Mouse (Mus musculus): ENCODE data around the gene Brpf3. TPM values are rescaled to one million over a fixed set of nuclear protein-coding genes. Genes with fewer than 3 reads are reported as not detected.
A peak's percentile ranks its signal among the peaks of the same experiment; 100 is the strongest.

The Brpf3 gene
- 6.0 and 6.2 TPM in 2 replicates for polyA plus RNA-seq (2015; fragmentation: Nextera tagmentation; extraction: Ambion mirVana)

GRCm38 (mm10) chr17:28800671-28801412 is at the start of gene Brpf3:
TSS of gene Brpf3 (plus strand) at chr17:28801090.
- DNase-seq (ENCODE audit: low spot score): peak; percentile 84
- Histone ChIP-seq H3K9me3 (ENCODE audit: low read length) (no peaks in the 10 kb centered on the region), H3K27me3 (replicated peaks; ENCODE audit: insufficient read depth, low read length) (no peaks in the 10 kb centered on the region), H3K9ac (replicated peaks; ENCODE audit: low read depth) (peak within 1 kb of the TSS; percentile 98), H3K27ac (ENCODE audit: low read length) (peak within 1 kb of the TSS; percentile 99), H3K4me3 (ENCODE audit: low read depth, low read length) (peak within 1 kb of the TSS; percentile 96), H3K4me2 (replicated peaks; ENCODE audit: low read depth, low read length) (peak within 1 kb of the TSS; percentile 97), H3K4me1 (ENCODE audit: insufficient read depth, low read depth, low read length) (0 out of 2 replicates have a peak, but pooled peaks cover 13% of the 10 kb centered on the region), H3K36me3 (ENCODE audit: insufficient read depth, low read length) (no peaks in the 10 kb centered on the region)
- ATAC-seq: peak; percentile 83
- no peak for TF ChIP-seq EP300 (IDR thresholded peaks at IDR 0.05)
- TF ChIP-seq CTCF (IDR thresholded peaks at IDR 0.05): peak; percentile 69
- 6% methylated on average over 44 of the region's 99 CpGs for WGBS

GRCm38 (mm10) chr17:28756447-28756846 is 44.4 kb upstream of the Brpf3 start:
- Histone ChIP-seq H3K4me1 (ENCODE audit: insufficient read depth, low read depth, low read length) (no peaks in the 10 kb centered on the region), H3K4me3 (ENCODE audit: low read depth, low read length) (no peak overlapping the region), H3K27ac (ENCODE audit: low read length) (no peak overlapping the region), H3K4me2 (replicated peaks; ENCODE audit: low read depth, low read length) (no peak overlapping the region), H3K36me3 (ENCODE audit: insufficient read depth, low read length) (no peaks in the 10 kb centered on the region), H3K9ac (replicated peaks; ENCODE audit: low read depth) (no peak overlapping the region), H3K9me3 (ENCODE audit: low read length) (no peaks in the 10 kb centered on the region), H3K27me3 (replicated peaks; ENCODE audit: insufficient read depth, low read length) (no peaks in the 10 kb centered on the region)
- ATAC-seq (no peak), DNase-seq (ENCODE audit: low spot score) (no peak)
- TF ChIP-seq CTCF (IDR thresholded peaks at IDR 0.05) (no peak), EP300 (IDR thresholded peaks at IDR 0.05) (no peak)
- 60% methylated on average over 5 of the region's 5 CpGs for WGBS

- TF ChIP-seq CTCF (IDR thresholded peaks at IDR 0.05): no peak
- TF ChIP-seq EP300 (IDR thresholded peaks at IDR 0.05): no peak
- H3K27ac ChIP-seq (ENCODE audit: low read length): no peak overlapping the region
- ATAC-seq (no peak), DNase-seq (ENCODE audit: low spot score) (no peak)
- H3K9me3 ChIP-seq (ENCODE audit: low read length): no peaks in the 10 kb centered on the region
- H3K4me1 ChIP-seq (ENCODE audit: insufficient read depth, low read depth, low read length): no peaks in the 10 kb centered on the region
- H3K4me3 ChIP-seq (ENCODE audit: low read depth, low read length): no peak overlapping the region
- H3K4me2 ChIP-seq (replicated peaks; ENCODE audit: low read depth, low read length): no peak overlapping the region
- no peak overlapping the region for H3K9ac ChIP-seq (replicated peaks; ENCODE audit: low read depth)
- H3K27me3 ChIP-seq (replicated peaks; ENCODE audit: insufficient read depth, low read length): no peaks in the 10 kb centered on the region
- 63% methylated on average over 2 of the region's 2 CpGs for WGBS
- no peaks in the 10 kb centered on the region for H3K36me3 ChIP-seq (ENCODE audit: insufficient read depth, low read length)
Observed at GRCm38 (mm10) chr17:28757470-28757869, 43.4 kb upstream of the Brpf3 start.

GRCm38 (mm10) chr17:28760736-28761312 is 40.1 kb upstream of the Brpf3 start:
- Histone ChIP-seq H3K27me3 (replicated peaks; ENCODE audit: insufficient read depth, low read length) (no peaks in the 10 kb centered on the region), H3K36me3 (ENCODE audit: insufficient read depth, low read length) (no peaks in the 10 kb centered on the region), H3K4me3 (ENCODE audit: low read depth, low read length) (no peak overlapping the region), H3K9me3 (ENCODE audit: low read length) (no peaks in the 10 kb centered on the region), H3K4me2 (replicated peaks; ENCODE audit: low read depth, low read length) (no peak overlapping the region), H3K9ac (replicated peaks; ENCODE audit: low read depth) (no peak overlapping the region), H3K27ac (ENCODE audit: low read length) (no peak overlapping the region), H3K4me1 (ENCODE audit: insufficient read depth, low read depth, low read length) (no peaks in the 10 kb centered on the region)
- 35% methylated on average over 8 of the region's 8 CpGs for WGBS
- ATAC-seq: peak; percentile 69
- TF ChIP-seq EP300 (IDR thresholded peaks at IDR 0.05) (peak; percentile 97), CTCF (IDR thresholded peaks at IDR 0.05) (no peak)
- DNase-seq (ENCODE audit: low spot score): peak; percentile 46

GRCm38 (mm10) chr17:28761871-28762270 is 39.0 kb upstream of the Brpf3 start:
- Histone ChIP-seq H3K36me3 (ENCODE audit: insufficient read depth, low read length) (no peaks in the 10 kb centered on the region), H3K4me1 (ENCODE audit: insufficient read depth, low read depth, low read length) (no peaks in the 10 kb centered on the region), H3K27me3 (replicated peaks; ENCODE audit: insufficient read depth, low read length) (no peaks in the 10 kb centered on the region), H3K4me2 (replicated peaks; ENCODE audit: low read depth, low read length) (no peak overlapping the region), H3K4me3 (ENCODE audit: low read depth, low read length) (no peak overlapping the region), H3K27ac (ENCODE audit: low read length) (no peak overlapping the region), H3K9me3 (ENCODE audit: low read length) (no peaks in the 10 kb centered on the region), H3K9ac (replicated peaks; ENCODE audit: low read depth) (no peak overlapping the region)
- WGBS: 14% methylated on average over 3 of the region's 3 CpGs
- DNase-seq (ENCODE audit: low spot score) (peak; percentile 91), ATAC-seq (peak; percentile 62)
- peak; percentile 95 for TF ChIP-seq CTCF (IDR thresholded peaks at IDR 0.05)
- no peak for TF ChIP-seq EP300 (IDR thresholded peaks at IDR 0.05)

GRCm38 (mm10) chr17:28766203-28766602 is 34.7 kb upstream of the Brpf3 start:
- Histone ChIP-seq H3K27me3 (replicated peaks; ENCODE audit: insufficient read depth, low read length) (peaks cover 6% of the 10 kb centered on the region; the same call in 1 of the 2 replicates), H3K27ac (ENCODE audit: low read length) (no peak overlapping the region), H3K36me3 (ENCODE audit: insufficient read depth, low read length) (no peaks in the 10 kb centered on the region), H3K4me3 (ENCODE audit: low read depth, low read length) (no peak overlapping the region), H3K9me3 (ENCODE audit: low read length) (no peaks in the 10 kb centered on the region), H3K4me2 (replicated peaks; ENCODE audit: low read depth, low read length) (no peak overlapping the region), H3K9ac (replicated peaks; ENCODE audit: low read depth) (no peak overlapping the region), H3K4me1 (ENCODE audit: insufficient read depth, low read depth, low read length) (peaks cover 13% of the 10 kb centered on the region; the same call in 1 of the 2 replicates)
- 30% methylated on average over 3 of the region's 3 CpGs for WGBS
- ATAC-seq (no peak), DNase-seq (ENCODE audit: low spot score) (no peak)
- TF ChIP-seq EP300 (IDR thresholded peaks at IDR 0.05): no peak
- TF ChIP-seq CTCF (IDR thresholded peaks at IDR 0.05): no peak
